Mouse (Mus musculus): ENCODE data around the gene Akirin1.

DNA sequence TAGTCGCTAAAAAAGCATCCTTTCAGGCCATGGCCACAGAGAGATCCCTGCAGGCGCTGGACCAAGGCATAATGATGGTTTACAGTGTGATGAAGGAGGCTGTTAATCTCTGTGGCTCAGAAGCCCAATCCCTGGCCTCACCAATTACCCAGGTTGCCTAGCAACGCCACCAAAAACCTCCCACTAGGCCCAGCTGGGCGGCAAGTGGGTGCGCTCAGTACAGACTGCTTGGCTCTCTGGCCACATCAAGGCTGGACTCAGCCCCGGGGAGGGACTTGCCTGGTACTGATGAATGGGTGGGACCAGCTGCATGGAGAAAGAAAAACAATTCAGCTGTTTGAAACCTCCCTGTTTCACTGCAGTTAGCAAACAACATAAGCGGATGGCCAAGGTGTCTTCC lies 47.7 kb upstream of the Akirin1 start:
- TF ChIP-seq CTCF (IDR thresholded peaks at IDR 0.05; ENCODE audit: low read depth) (no peak), EP300 (IDR thresholded peaks at IDR 0.05; ENCODE audit: low read depth) (no peak)
